Mouse (Mus musculus): Measurements from ENCODE around the gene Plekhb1.

Plekhb1 gene

DNA sequence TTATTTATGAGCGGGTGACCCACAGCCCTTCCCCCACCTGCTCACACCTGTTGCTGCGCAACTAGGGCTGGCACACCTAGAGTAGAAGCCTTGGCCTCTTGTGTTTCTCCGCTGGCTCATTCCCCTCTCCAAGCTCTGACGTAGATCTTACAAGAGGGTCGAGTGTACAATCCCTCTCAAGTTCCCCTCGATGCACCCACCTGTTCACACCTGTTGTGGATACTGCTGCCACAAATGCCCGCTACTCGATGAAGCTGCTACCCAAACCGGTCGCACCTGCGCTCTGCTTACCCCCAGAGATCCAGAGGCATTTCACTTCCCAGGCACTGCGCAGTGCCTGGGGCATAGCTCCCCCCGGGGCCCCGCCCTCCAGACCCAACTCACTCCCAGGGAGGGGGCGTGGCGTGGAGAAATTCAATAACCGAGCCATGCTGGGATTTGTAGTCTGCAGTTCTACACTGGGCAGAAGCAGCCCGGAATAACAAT is 4.1 kb downstream of the Plekhb1 start:
- DNase-seq (ENCODE audit: extremely low spot score, low read depth, low spot score): no peak

DNA sequence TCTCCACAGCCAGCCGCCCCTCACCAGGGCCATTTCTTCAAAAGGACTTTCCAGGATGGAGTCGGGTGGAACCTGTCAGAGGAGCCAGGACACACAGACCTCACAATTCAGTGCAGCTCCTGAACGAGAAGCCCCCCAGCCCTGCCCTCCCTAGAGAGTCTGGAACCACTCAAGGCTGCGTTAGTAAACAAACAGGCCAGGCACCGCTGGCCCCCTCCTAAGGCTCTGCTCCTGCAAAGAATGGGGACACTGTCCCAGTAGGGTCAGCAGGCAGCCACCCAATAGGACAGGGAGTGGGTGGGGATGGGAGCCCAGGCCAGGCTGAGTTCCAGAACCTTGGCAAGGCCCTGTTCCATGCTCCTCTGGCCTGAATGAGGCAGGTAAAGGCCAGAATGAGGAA is 5.5 kb downstream of the Plekhb1 start:
- DNase-seq (ENCODE audit: extremely low spot score, low read depth, low spot score): no peak

DNA sequence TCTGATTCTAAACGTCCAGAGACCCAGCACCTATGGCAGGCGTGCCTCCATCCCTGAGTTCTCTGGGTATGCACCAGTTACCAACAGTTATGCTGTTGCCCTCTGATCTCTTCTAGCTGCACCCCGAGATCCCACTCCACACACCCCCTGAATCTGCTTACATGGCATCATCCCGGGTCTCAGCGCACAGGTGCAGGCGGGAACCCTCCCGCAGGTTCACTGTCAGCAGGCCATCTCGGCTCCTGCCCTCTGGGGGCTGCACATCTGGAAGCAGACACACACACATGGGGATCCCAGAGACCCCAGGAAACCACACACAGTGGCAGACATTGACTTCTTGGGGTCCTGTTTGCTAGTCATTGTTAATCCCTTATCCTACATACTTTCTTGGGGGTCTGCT is 7.8 kb downstream of the Plekhb1 start:
- no peak for DNase-seq (ENCODE audit: extremely low spot score, low read depth, low spot score)

DNA sequence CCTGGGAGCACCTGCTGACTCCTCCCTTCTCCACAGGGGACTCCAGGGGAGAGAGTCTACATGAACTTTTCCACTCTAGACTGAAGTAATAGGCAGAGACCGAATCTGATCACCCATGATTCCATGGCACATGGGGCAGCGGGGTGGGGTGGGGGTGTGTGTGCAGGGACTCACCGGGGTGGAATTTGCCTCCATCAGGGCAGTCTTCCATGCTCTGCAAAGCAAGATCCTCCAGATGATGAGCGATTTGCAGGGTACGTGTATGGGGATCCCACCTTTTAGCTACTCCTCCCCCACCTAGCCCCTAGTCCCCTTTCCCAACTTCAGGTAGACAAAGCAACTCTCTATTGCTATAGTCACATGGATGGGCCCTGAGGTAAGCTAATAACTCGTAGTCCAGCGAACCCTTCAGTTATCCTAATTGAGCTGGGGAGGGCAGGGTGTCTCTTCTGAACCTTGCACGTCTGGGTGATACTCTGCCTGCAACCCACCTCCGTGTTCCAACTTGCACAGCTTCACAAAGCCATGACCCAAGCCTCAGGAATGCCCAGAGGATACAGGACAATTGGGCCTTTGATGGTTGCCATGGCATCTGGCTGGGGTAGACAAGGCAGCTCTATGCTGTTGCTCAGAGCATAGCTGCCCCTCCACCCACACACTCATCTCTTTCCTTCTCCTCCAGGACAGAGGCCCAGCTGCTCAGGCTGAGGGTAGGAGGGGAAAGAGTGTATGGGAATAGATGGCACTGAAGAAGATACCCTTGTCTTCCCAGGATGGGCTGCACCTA is 8.5 kb downstream of the Plekhb1 start:
- DNase-seq (ENCODE audit: extremely low spot score, low read depth, low spot score): no peak

DNA sequence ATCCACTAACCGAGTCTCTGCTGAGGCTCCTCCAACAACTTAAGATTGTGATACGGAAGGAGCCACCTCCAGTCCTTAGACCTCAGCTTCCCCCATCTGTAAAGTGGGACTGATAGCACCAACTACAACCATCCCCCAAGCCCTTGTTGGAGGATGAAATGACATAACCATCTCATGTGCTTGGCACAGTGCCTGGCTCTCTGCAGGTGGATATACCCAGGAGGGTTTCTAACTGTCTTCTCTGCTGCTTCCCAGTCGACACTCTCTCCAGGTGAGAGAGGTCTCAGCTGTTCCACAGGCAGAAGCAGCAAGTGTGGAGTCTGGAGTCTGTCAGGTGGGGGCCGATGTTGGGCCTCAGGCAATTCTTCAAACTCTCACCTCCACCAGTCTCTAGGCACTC is 11.2 kb downstream of the Plekhb1 start:
- no peak for DNase-seq (ENCODE audit: extremely low spot score, low read depth, low spot score)

DNA sequence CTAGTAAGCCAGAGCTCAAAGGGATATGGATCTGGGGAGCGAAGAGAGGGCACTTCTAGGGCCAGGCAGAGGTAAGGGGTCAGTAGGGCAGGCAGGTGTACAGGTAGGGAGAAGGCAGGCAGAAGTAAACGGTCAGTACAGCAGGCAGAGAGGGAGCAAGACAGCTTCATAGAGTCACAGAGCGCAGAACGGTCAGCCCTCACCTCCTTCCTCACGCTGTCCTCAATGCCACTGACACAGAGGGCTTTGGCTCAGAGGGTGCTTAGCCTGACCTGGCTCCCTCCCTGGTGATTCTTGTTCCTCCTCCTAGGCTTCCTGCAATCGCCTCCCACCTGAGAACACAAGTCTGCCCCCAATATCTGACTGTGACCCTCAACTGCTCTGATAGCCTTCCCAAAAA is 11.8 kb downstream of the Plekhb1 start:
- DNase-seq (ENCODE audit: extremely low spot score, low read depth, low spot score): no peak

DNA sequence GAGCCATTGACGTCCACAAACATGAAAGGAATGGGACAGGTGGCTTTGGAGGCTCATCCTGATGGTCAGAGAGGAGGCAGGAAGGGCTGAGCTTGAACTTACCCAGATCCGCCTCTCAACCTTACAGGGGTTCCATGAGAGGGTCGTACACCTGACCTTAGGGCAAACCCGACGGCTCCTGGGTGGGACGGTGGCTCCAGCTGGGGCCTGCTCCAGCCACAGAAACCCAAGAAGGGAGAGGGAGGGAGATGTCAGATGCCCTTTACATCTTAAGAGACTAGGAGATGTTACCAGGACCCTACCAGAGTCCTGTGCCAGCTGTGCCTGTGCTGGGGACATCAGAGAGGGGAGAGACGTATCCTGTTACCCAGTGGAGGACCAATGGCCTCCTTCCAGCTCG is 12.4 kb downstream of the Plekhb1 start:
- no peak for DNase-seq (ENCODE audit: extremely low spot score, low read depth, low spot score)

DNA sequence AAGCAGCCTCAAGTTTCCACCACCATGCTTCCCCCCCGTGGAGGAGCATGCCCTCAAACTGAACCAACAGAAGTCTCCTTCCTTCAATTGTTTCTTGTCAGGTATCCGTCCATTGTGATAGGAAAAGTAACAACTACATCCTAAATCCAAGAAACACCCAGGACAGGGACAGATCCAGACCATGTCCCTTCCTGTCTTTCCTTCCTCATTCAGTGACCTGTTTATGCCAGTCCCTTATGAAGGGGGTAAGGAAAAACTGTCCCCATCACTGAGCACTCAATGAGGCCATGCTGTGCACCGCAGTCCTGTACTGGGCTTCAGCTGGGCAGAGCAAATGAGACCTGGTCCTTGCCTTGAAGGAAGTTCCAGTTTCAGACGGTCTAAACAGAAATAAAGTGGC is 13.1 kb downstream of the Plekhb1 start:
- DNase-seq (ENCODE audit: extremely low spot score, low read depth, low spot score): no peak

DNA sequence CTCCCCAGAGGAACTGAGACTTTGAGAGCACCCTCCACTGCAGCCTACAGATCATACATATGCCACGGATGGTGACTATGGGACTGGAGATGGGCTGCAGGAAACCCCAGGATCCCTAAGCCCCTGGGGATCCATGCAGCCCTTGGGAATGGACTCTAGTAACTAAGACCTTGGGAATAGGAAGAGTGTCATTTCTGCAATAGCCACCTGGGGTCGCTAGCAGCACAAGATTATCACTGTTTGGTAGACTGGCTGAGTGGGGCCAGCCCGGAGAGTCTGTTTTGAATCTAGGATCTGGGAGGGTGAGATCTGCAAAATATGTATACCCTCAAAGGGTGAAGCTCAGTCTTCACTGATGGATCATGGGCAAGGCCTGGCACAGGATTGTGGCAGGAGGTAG is 17.1 kb downstream of the Plekhb1 start:
- DNase-seq (ENCODE audit: extremely low spot score, low read depth, low spot score): no peak

DNA sequence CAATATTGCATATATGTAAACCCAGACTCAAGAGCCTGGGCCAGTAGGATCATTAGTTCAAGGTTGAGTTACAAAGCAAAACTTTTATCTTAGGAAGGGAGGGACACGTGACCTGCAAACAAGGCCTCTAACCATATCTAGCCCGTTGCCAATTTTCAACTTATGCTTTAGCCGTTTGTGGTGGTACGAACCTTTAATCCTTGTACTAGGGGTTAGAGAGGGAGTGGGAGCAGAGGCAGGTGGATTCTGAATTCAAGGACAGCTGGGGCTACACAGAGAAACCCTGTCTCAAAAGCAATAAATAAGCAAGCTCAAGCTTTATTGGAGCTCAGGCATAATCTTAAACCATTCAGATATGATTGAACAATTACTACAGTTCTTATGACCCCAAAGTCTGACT is 19.8 kb downstream of the Plekhb1 start:
- no peak for DNase-seq (ENCODE audit: extremely low spot score, low read depth, low spot score)

DNA sequence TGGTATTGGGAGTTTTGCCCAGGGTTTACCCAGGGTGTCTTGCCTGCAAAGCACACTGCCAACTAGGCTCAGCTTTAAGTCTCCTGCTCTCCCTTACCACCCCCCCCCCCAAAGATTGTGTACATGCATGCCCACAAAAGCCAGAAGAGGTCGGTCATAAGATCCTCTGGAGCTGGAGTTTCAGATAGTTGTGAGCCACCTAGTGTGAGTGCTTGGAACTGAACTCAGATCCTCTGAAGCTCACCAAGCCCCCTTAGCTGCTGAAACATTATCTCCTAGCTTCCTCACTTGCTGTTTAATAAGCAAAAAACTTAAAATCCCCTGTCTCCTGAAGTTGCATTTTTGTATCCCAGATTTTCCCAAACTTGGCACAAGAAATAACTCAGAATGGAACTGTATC is 24.6 kb downstream of the Plekhb1 start:
- no peak for DNase-seq (ENCODE audit: extremely low spot score, low read depth, low spot score)

DNA sequence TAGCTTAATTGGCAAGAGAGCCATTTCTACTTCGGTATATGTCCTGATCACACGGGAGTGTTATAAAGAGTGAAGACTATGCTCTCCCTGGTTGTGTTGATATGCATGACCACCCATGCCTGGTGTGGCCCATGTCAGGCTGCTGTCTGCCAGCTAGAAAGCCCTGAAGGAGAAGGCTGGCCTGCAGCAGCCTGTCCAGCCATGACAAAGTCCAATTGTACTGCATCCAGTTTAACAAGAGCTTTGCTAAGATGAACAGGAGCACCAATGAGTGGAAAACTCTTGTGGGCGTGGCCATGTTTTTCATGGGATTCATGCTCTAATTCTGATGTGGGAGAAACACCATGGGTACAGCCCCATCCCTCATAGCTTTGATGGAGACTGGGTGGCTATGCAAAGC is 37.7 kb downstream of the Plekhb1 start:
- DNase-seq (ENCODE audit: extremely low spot score, low read depth, low spot score): no peak

DNA sequence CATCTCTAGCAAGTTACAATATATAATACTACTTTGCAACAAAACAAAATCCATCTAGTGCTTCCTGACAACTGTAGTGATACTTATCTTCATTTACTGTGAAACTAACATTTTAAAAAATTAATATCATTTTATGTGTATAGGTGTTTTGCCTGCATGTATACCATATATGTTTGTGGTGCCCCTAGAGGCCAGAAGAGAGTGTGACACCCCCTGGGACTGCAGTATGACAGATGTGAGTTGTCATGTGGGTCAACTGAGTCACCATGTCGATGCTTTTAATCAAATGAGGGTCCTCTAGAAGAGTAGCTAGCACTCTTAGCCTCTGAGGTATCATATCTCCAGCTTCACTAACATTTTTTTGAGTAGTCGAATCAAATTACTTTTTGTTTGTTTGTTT is 39.9 kb downstream of the Plekhb1 start:
- no peak for DNase-seq (ENCODE audit: extremely low spot score, low read depth, low spot score)

DNA sequence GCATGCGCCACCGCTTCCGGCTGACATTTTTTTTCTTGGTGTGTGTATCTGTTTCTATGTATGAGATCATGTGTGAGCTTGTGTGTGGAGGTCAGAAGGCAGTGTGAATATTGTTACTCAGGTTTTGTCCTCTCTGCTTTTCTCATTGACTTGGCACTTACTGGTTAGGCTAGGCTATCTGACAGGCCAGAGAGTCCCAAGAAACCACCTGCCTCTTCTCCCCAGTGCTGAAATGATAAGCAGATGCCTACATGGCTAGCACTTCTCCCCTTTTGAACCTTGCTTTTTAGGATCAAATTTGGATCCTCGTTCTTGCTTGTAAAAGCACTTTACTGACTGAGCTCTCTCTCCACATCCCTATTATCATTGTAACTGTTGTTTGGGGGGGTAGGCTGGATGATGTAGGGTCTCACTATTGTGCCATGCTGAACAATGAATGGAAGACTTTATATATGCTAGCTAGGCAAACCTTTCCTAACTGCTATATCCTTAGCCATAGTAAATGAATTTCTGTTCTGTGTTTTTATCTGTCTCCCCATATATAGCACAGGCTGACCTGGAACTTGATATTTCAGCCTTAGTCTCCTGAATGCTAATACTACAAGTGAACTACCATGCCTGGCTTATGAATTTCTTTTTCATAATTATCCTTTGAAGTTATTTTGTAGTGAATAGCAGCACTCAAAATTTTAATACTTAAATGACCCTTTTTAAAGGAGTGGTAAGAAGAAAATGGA is 45.9 kb downstream of the Plekhb1 start:
- DNase-seq (ENCODE audit: extremely low spot score, low read depth, low spot score): no peak

DNA sequence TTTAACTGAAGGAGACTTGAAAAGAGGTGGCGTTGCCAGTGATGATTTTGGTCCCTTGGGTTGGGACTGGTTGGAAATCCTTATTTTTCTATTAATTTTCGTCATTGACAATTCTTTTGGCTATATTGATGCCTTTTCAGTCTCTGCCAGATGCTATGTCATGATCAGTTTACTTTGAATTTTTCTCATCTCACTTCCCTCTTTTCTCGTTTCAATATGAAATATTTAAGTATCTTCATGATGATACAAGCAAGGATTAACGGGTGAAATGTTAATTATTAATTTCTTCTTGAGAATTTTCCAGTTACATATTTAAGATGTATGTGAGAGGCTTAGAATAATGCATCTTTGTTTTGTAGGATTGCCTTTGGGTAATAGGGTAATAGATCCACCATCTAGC is 53.3 kb downstream of the Plekhb1 start:
- no peak for DNase-seq (ENCODE audit: extremely low spot score, low read depth, low spot score)

DNA sequence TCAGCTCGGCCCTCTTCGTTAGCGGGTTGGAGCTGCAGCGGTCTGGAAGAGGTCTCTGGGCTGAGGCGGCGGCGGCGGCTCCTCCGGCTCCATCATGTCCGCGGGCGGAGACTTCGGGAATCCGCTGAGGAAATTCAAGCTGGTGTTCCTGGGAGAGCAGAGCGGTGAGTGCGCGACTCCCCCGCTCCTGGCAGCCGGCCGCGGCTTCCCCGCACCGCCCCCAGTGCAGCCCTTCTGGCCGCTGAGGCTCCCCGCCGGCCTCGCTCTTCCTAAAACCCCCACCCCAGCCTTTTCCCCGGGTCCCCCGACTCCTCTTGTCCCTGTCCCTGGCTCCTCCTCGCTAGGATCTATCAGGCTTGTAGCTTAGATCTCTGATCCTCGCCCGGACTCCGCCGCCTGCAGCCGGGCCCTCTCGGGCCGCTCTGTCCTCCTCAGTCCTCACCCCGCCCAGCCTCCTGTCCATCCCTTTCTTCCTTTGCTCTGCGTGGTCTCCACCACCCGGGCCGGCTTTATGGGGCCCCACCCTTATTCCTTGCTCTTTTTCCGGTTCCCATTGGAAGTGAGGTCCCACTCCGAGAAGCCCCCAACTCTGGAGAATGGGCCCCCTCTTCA is 54.0 kb downstream of the Plekhb1 start, which contains the start of gene Mrpl48:
Gene Mrpl48 (minus strand): TSS at position 172 of the 612 bp plus-strand sequence.
- DNase-seq (ENCODE audit: extremely low spot score, low read depth, low spot score): no peak

DNA sequence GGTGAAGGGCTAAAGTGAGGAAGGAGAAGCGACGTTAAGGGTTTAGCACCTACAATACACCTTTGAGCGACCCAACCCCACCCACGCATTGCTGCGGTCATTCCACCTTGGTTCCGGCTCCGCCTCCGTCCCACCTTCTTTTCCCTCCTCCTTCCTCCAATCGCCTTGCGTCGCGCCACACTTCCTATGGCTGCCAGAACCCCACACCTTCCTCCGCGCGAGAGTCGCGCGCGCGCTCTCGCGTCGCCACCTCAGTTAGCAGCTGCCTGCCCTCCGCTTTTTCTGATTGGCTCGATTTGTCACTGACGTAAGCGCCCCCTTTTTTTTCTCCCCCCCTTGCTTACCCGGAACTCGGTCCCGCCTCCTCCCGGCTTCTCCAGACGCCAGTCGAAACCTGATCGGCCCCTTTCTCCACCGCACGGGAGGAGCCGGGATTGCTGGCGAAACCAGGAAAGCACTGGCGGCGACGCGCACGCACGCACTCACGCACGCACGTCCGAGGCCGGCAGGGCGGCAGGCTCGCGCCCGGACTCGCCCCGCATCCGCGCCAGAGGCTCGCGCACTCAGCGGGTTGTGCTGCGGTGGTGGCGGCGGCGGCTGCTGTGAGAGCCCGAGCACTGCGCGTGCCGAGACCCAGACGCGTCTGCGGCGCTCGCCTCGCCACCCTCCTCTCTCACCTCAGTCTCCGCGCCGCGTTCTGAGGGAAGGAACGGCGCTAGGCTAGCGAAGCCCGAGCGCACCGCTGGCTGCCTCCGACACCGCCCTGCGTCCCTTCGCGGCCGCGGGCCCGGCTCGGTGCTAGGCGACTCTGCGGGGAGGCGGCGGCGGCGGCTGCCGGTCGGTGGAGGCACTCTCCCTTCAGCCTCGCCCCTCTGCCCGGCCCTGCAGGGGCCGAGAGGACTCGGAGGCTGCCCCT is 54.7 kb downstream of the Plekhb1 start, which contains the start of gene Rab6a:
Gene Rab6a (plus strand): TSS at position 197 of the 916 bp plus-strand sequence.
- peak; percentile 94 for DNase-seq (ENCODE audit: extremely low spot score, low read depth, low spot score)

DNA sequence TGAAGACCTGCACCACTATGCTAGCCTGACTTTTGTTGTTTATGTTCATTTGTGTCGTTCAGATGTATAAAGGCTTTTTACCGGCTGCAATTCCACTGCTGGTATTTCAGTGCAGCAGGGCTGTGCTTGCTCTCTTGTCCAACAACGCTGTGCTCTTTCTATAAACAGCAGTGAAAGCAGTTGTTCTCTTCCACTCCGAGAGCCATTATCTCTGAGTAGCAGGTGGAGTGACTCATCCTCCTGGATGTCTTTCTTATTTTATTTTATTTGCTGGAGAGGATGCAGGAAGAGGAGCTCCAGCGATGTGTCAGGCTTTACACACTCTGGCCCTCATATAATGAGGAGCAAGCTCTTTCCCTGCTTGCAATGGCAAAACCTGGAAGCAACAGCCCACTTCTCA is 62.0 kb downstream of the Plekhb1 start:
- DNase-seq (ENCODE audit: extremely low spot score, low read depth, low spot score): no peak

DNA sequence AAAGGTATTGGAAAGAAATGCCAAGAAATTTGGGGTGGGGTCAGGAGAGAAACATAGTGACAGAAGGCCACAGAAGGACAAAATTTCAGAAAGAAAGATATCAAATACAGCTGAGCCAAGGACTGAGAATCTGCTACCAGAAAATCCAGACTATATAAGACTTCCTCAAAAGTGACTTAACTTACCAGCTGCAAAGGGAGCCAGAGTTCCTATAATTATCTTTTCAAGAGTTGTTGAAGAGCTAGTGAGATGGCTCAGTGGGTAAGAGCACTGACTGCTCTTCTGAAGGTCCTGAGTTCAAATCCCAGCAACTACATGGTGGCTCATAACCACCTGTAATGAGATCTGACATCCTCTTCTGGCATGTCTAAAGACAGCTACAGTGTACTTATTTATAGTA is 68.9 kb downstream of the Plekhb1 start:
- DNase-seq (ENCODE audit: extremely low spot score, low read depth, low spot score): no peak
